Mouse (Mus musculus) kidney, embryonic 16.5 days (tissue): ENCODE results near the gene Pcnx4. TPM values are rescaled to one million over a fixed set of nuclear protein-coding genes. Genes with fewer than 3 reads are reported as not detected.

Experiments used
- ATAC-seq: fragments of 200-750 bp; cut with Nextera tagmentation; 2 replicates; pipeline ENCODE4 v1.8.0; 2017; ENCODE audit warnings: moderate TSS enrichment; ENCODE audit not compliant: low FRiP score, low TSS enrichment
- H3K27ac ChIP-seq: fragments of 300-500 bp; sonication (generic); 2 replicates; pipeline ENCODE4 v1.5.1; 2014; ENCODE audit warnings: low read length
- H3K27me3 ChIP-seq: fragments of 300-500 bp; sonication (generic); 2 replicates; pipeline ENCODE4 v1.6.1; 2014; ENCODE audit warnings: low read length, control low read depth, mixed read lengths; ENCODE audit not compliant: insufficient read depth
- H3K36me3 ChIP-seq: fragments of 300-500 bp; sonication (generic); 2 replicates; pipeline ENCODE4 v1.6.1; 2014; ENCODE audit warnings: low read length, control low read depth, mixed read lengths; ENCODE audit not compliant: insufficient read depth
- H3K4me1 ChIP-seq: fragments of 300-500 bp; sonication (generic); 2 replicates; pipeline ENCODE4 v1.6.1; 2014; ENCODE audit warnings: low read length, control low read depth, mixed read lengths; ENCODE audit not compliant: insufficient read depth
- H3K4me2 ChIP-seq: fragments of 300-500 bp; sonication (generic); replicated peaks from 2 replicates; pipeline ENCODE4 v1.6.1; 2014; ENCODE audit warnings: low read depth, low read length
- H3K4me3 ChIP-seq: fragments of 300-500 bp; sonication (generic); 2 replicates; pipeline ENCODE4 v1.5.1; 2014; ENCODE audit warnings: mild to moderate bottlenecking, low read length
- H3K9ac ChIP-seq: fragments of 300-500 bp; sonication (generic); replicated peaks from 2 replicates; pipeline ENCODE4 v1.6.1; 2014; ENCODE audit warnings: low read length
- H3K9me3 ChIP-seq: fragments of 300-500 bp; sonication (generic); 2 replicates; pipeline ENCODE4 v1.6.1; 2016; ENCODE audit warnings: low read length, control low read depth
- WGBS: fragments of 180-500 bp; shearing (Covaris S2); extraction: QIAGEN DNeasy Blood & Tissue Kit; methylation state at CpG from one replicate; pipeline ENCODE4 v1.1.7; 2014; 5-methylcytosine and 5-hydroxymethylcytosine counted together
- polyA plus RNA-seq: library from polyadenylated mRNA; unstranded; fragments of >200 nt; fragmentation: Nextera tagmentation; extraction: Ambion mirVana; gene quantifications from 2 replicates; pipeline ENCODE4 v1.2.1, GENCODE M21; 2015

Pcnx4 gene
- polyA plus RNA-seq, 1 experiment from 2014 or later = 10.5 TPM

- Histone ChIP-seq H3K9ac (no peak overlapping the region), H3K36me3 (no peaks in the 10 kb centered on the region), H3K4me3 (no peak overlapping the region), H3K4me2 (no peak overlapping the region), H3K27ac (no peak overlapping the region), H3K27me3 (no peaks in the 10 kb centered on the region), H3K9me3 (no peaks in the 10 kb centered on the region), H3K4me1 (no peaks in the 10 kb centered on the region)
- no peak for ATAC-seq
- 51% methylated on average over 5 of the region's 5 CpGs for WGBS
Measured at GRCm38 (mm10) chr12:72519855-72520254, 16.3 kb upstream of the Pcnx4 start.

GRCm38 (mm10) chr12:72520645-72521044 is 15.5 kb upstream of the Pcnx4 start:
- WGBS = 3% methylated on average over 2 of the region's 2 CpGs
- Histone ChIP-seq H3K36me3 (no peaks in the 10 kb centered on the region), H3K4me1 (no peaks in the 10 kb centered on the region), H3K27me3 (no peaks in the 10 kb centered on the region), H3K9ac (no peak overlapping the region), H3K9me3 (no peaks in the 10 kb centered on the region), H3K4me2 (no peak overlapping the region), H3K4me3 (no peak overlapping the region), H3K27ac (no peak overlapping the region)
- no peak for ATAC-seq

- WGBS = 82% methylated on average over 4 of the region's 4 CpGs
- no peak overlapping the region for H3K9ac ChIP-seq
- H3K4me1 ChIP-seq = no peaks in the 10 kb centered on the region
- ATAC-seq = no peak
- no peak overlapping the region for H3K4me2 ChIP-seq
- no peaks in the 10 kb centered on the region for H3K27me3 ChIP-seq
- H3K27ac ChIP-seq = no peak overlapping the region
- H3K4me3 ChIP-seq = no peak overlapping the region
- H3K36me3 ChIP-seq = no peaks in the 10 kb centered on the region
- no peaks in the 10 kb centered on the region; the same call in 1 of the 2 replicates for H3K9me3 ChIP-seq
Measured at GRCm38 (mm10) chr12:72525588-72525987, 10.6 kb upstream of the Pcnx4 start.

- 70% methylated on average over 7 of the region's 7 CpGs for WGBS
- no peak overlapping the region for H3K4me3 ChIP-seq
- ATAC-seq = no peak
- no peaks in the 10 kb centered on the region for H3K27me3 ChIP-seq
- no peak overlapping the region for H3K9ac ChIP-seq
- H3K4me1 ChIP-seq = peaks cover 3% of the 10 kb centered on the region; the same call in 1 of the 2 replicates
- no peak overlapping the region for H3K4me2 ChIP-seq
- H3K27ac ChIP-seq = no peak overlapping the region
- H3K9me3 ChIP-seq = no peaks in the 10 kb centered on the region; the same call in 1 of the 2 replicates
- no peaks in the 10 kb centered on the region for H3K36me3 ChIP-seq
Measured at GRCm38 (mm10) chr12:72532303-72532702, 3.9 kb upstream of the Pcnx4 start.

- Histone ChIP-seq H3K9ac (no peak overlapping the region), H3K4me3 (no peak overlapping the region), H3K4me2 (no peak overlapping the region), H3K27me3 (no peaks in the 10 kb centered on the region), H3K9me3 (no peaks in the 10 kb centered on the region; the same call in 1 of the 2 replicates), H3K27ac (no peak overlapping the region), H3K4me1 (peaks cover 3% of the 10 kb centered on the region; the same call in 1 of the 2 replicates), H3K36me3 (no peaks in the 10 kb centered on the region)
- 88% methylated on average over 6 of the region's 6 CpGs for WGBS
- ATAC-seq = no peak
Measured at GRCm38 (mm10) chr12:72533986-72534385, 2.2 kb upstream of the Pcnx4 start.

- WGBS = 41% methylated on average over 3 of the region's 3 CpGs
- no peaks in the 10 kb centered on the region for H3K36me3 ChIP-seq
- no peak for ATAC-seq
- H3K4me1 ChIP-seq = peaks cover 3% of the 10 kb centered on the region; the same call in 1 of the 2 replicates
- peak overlapping the region; percentile 43; the same call in 1 of the 2 replicates for H3K27ac ChIP-seq
- no peaks in the 10 kb centered on the region for H3K27me3 ChIP-seq
- peak overlapping the region; percentile 64 for H3K4me2 ChIP-seq
- H3K4me3 ChIP-seq = peak overlapping the region; percentile 68
- peak overlapping the region; percentile 54; the same call in 1 of the 2 replicates for H3K9ac ChIP-seq
- no peaks in the 10 kb centered on the region for H3K9me3 ChIP-seq
Measured at GRCm38 (mm10) chr12:72535599-72535998, 584 bp upstream of the Pcnx4 start.

GRCm38 (mm10) chr12:72538571-72538970 is 2.4 kb downstream of the Pcnx4 start:
- Histone ChIP-seq H3K36me3 (peaks cover 6% of the 10 kb centered on the region; the same call in 1 of the 2 replicates), H3K9me3 (no peaks in the 10 kb centered on the region), H3K4me1 (peaks cover 3% of the 10 kb centered on the region; the same call in 1 of the 2 replicates), H3K4me2 (no peak overlapping the region), H3K27me3 (no peaks in the 10 kb centered on the region), H3K27ac (no peak overlapping the region), H3K9ac (no peak overlapping the region), H3K4me3 (no peak overlapping the region)
- WGBS = 94% methylated on average over 10 of the region's 10 CpGs
- no peak for ATAC-seq

GRCm38 (mm10) chr12:72554347-72554746 is 18.2 kb downstream of the Pcnx4 start:
- 72% methylated on average over 4 of the region's 4 CpGs for WGBS
- no peak overlapping the region for H3K9ac ChIP-seq
- no peak overlapping the region for H3K4me2 ChIP-seq
- no peak overlapping the region for H3K27ac ChIP-seq
- H3K9me3 ChIP-seq = no peaks in the 10 kb centered on the region
- ATAC-seq = no peak
- H3K36me3 ChIP-seq = no peaks in the 10 kb centered on the region
- no peak overlapping the region for H3K4me3 ChIP-seq
- H3K4me1 ChIP-seq = no peaks in the 10 kb centered on the region
- H3K27me3 ChIP-seq = no peaks in the 10 kb centered on the region

GRCm38 (mm10) chr12:72564281-72564795 is 28.2 kb downstream of the Pcnx4 start:
- ATAC-seq = no peak
- 88% methylated on average over 4 of the region's 4 CpGs for WGBS
- H3K27ac ChIP-seq = no peak overlapping the region

GRCm38 (mm10) chr12:72582021-72582420 is 45.8 kb downstream of the Pcnx4 start:
- Histone ChIP-seq H3K4me1 (no peaks in the 10 kb centered on the region), H3K27ac (no peak overlapping the region), H3K9me3 (no peaks in the 10 kb centered on the region), H3K27me3 (no peaks in the 10 kb centered on the region), H3K4me2 (no peak overlapping the region), H3K9ac (no peak overlapping the region), H3K36me3 (no peaks in the 10 kb centered on the region), H3K4me3 (no peak overlapping the region)
- 84% methylated on average over 3 of the region's 3 CpGs for WGBS
- no peak for ATAC-seq

More at GRCm38 (mm10) chr12:72564281-72564795, 28.2 kb downstream of the Pcnx4 start:
- Histone ChIP-seq H3K36me3 (no peaks in the 10 kb centered on the region), H3K9me3 (no peaks in the 10 kb centered on the region), H3K9ac (no peak overlapping the region), H3K27me3 (no peaks in the 10 kb centered on the region), H3K4me1 (no peaks in the 10 kb centered on the region), H3K4me2 (no peak overlapping the region), H3K4me3 (no peak overlapping the region)
